Mouse (Mus musculus) heart, embryonic 13.5 days (tissue): ENCODE results near the gene Serf2. TPM values are rescaled to one million over a fixed set of nuclear protein-coding genes. Genes with fewer than 3 reads are reported as not detected.

Experiments used
- ATAC-seq: fragments of 200-750 bp; cut with Nextera tagmentation; 2 replicates; pipeline ENCODE4 v1.8.0; 2017; ENCODE audit warnings: moderate TSS enrichment; ENCODE audit not compliant: insufficient number of reproducible peaks, low FRiP score, low TSS enrichment; ENCODE audit errors: extremely low read depth
- H3K27ac ChIP-seq: fragments of 300-500 bp; sonication (generic); replicated peaks from 2 replicates; pipeline ENCODE4 v1.5.1; 2015; ENCODE audit warnings: moderate library complexity, mild to moderate bottlenecking, inconsistent platforms
- H3K27me3 ChIP-seq: fragments of 300-500 bp; sonication (generic); replicated peaks from 2 replicates; pipeline ENCODE4 v1.6.1; 2015; ENCODE audit warnings: mild to moderate bottlenecking, inconsistent platforms
- H3K36me3 ChIP-seq: fragments of 300-500 bp; sonication (generic); 2 replicates; pipeline ENCODE4 v1.6.1; 2015; ENCODE audit warnings: mild to moderate bottlenecking, inconsistent platforms
- H3K4me1 ChIP-seq: fragments of 300-500 bp; sonication (generic); 2 replicates; pipeline ENCODE4 v1.6.1; 2015; ENCODE audit warnings: inconsistent platforms
- H3K4me2 ChIP-seq: fragments of 300-500 bp; sonication (generic); 2 replicates; pipeline ENCODE4 v1.6.1; 2015; ENCODE audit warnings: inconsistent platforms, mild to moderate bottlenecking, moderate library complexity
- H3K4me3 ChIP-seq: fragments of 300-500 bp; sonication (generic); 2 replicates; pipeline ENCODE4 v1.5.1; 2015; ENCODE audit warnings: moderate library complexity, mild to moderate bottlenecking, inconsistent platforms
- H3K9ac ChIP-seq: fragments of 300-500 bp; sonication (generic); 2 replicates; pipeline ENCODE4 v1.6.1; 2015; ENCODE audit warnings: inconsistent platforms, mild to moderate bottlenecking, moderate library complexity
- H3K9me3 ChIP-seq: fragments of 300-500 bp; sonication (generic); 2 replicates; pipeline ENCODE4 v1.6.1; 2016; ENCODE audit warnings: inconsistent platforms
- WGBS: fragments of 180-500 bp; shearing (Covaris S2); methylation state at CpG from one replicate; pipeline ENCODE4 v1.1.7; 2015; ENCODE audit warnings: mixed read lengths; 5-methylcytosine and 5-hydroxymethylcytosine counted together
- polyA plus RNA-seq: library from polyadenylated mRNA; unstranded; fragments of >200 nt; fragmentation: Nextera tagmentation; extraction: Ambion mirVana; gene quantifications from 2 replicates; pipeline ENCODE4 v1.2.1, GENCODE M21; 2015

Serf2 gene
- polyA plus RNA-seq, 1 experiment from 2014 or later: 522 TPM

DNA sequence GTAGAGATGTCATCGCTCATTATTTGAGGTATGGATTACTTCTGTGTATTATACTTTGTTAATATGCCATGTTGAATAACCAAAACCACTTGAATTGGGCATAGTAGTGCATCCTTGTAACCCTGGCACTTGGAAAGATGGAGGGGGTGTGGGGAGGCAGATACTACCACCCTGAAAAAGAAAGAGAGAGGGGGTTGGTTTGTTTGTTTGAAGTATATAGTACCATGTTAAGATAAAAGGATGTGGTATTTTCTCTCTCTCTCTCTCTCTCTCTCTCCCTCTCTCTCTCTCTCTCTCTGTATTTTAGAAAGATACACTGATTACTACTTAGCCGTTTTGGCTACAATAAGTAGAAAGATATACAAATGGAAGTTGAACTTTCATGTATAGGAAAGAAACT lies 23.1 kb upstream of the Serf2 start:
- ATAC-seq: no peak
- H3K27ac ChIP-seq: no peak overlapping the region
- H3K4me2 ChIP-seq: no peak overlapping the region
- no peaks in the 10 kb centered on the region for H3K27me3 ChIP-seq
- no peaks in the 10 kb centered on the region for H3K9me3 ChIP-seq
- H3K4me3 ChIP-seq: no peak overlapping the region
- no peaks in the 10 kb centered on the region for H3K4me1 ChIP-seq
- no peak overlapping the region for H3K9ac ChIP-seq
- WGBS: 88% methylated on average over 2 of the region's 2 CpGs
- peaks cover 99% of the 10 kb centered on the region for H3K36me3 ChIP-seq

DNA sequence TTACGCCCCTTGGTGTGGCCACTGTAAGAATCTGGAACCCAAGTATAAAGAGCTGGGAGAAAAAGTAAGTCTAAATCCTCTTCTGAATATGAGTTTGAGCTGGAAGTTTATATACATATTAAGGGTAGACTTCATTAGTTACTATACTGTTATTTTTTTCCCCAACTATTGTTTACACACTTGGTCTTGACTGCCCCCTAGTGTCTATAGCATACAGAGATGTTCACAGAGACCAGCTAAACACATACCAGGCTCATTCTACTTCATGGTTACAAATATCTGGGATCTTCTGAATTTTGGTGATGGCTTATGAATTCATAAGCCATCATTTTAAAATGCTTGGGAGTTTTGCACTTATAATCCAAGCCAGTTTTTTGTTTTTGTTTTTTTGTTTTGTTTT lies 14.1 kb upstream of the Serf2 start:
- no peaks in the 10 kb centered on the region for H3K4me1 ChIP-seq
- H3K36me3 ChIP-seq: peaks cover 99% of the 10 kb centered on the region
- H3K27me3 ChIP-seq: no peaks in the 10 kb centered on the region
- no peak overlapping the region for H3K4me3 ChIP-seq
- no peaks in the 10 kb centered on the region for H3K9me3 ChIP-seq
- ATAC-seq: no peak
- 94% methylated on average over 1 of the region's 1 CpGs for WGBS
- H3K9ac ChIP-seq: no peak overlapping the region
- H3K4me2 ChIP-seq: no peak overlapping the region
- H3K27ac ChIP-seq: no peak overlapping the region

DNA sequence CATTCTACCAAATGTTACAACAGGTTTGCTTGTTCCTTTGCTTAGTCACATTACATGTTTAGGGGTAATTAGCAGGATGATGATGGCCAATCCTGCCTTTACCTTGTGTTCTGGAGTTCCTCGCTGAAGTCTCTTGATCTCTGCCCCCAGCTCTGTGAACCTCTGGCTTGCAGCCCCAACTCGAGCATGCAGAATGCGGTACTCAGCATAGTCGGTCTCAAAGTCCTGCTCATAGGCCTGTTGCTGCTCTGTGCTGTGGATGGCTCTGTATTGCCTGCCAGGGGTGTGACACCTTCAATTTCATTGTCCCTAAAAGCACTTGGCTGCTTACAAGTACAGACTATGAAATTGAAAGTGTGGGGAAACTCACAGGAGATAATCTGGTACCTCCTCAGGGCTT lies 9.2 kb upstream of the Serf2 start:
- Histone ChIP-seq H3K36me3 (peaks cover 50% of the 10 kb centered on the region), H3K9ac (no peak overlapping the region), H3K4me2 (no peak overlapping the region), H3K9me3 (no peaks in the 10 kb centered on the region), H3K4me1 (peaks cover 17% of the 10 kb centered on the region), H3K4me3 (no peak overlapping the region), H3K27ac (no peak overlapping the region), H3K27me3 (peaks cover 16% of the 10 kb centered on the region)
- ATAC-seq: no peak
- WGBS: 66% methylated on average over 4 of the region's 4 CpGs

DNA sequence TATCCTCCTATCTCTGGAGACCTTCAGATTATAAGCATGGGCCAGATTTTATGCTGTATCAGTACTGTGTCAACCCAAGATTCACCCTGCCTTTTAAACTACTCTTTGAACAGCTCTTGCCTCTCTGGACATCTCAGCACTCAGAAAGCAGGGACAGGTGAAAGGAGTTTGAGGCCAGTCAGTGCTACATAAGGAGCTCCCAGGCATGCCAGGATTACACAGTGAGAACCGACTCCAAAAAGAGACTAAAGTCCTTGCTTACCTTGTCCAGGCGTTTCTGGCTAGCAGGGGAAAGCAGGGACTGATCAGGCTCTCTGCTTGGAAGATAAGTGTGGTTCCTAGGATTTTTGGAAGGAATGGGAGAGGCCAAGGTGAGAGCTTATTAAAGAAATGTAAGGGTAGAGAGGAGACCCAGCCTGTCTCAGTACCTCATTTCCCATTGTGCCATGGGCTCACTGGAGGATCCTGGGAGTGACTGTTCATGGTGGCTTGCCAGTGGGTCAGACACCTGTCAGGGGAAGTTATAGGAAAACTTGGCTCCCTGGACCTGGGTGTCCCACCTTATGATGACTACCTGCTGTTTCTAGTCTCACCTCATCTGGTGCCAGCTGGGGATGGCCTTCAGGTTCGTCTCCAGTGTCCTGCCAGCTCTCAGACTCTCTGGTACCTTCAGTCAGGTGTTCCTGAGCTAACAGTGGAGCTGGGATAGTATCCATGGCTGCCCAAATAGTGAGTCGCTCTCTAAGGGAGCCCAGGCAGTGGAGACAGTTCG lies 8.0 kb upstream of the Serf2 start:
- ATAC-seq: no peak
- peaks cover 37% of the 10 kb centered on the region for H3K36me3 ChIP-seq
- no peak overlapping the region for H3K4me3 ChIP-seq
- peaks cover 17% of the 10 kb centered on the region for H3K4me1 ChIP-seq
- H3K9me3 ChIP-seq: no peaks in the 10 kb centered on the region
- no peak overlapping the region for H3K9ac ChIP-seq
- peaks cover 16% of the 10 kb centered on the region for H3K27me3 ChIP-seq
- no peak overlapping the region for H3K4me2 ChIP-seq
- no peak overlapping the region for H3K27ac ChIP-seq
- 54% methylated on average over 5 of the region's 5 CpGs for WGBS

DNA sequence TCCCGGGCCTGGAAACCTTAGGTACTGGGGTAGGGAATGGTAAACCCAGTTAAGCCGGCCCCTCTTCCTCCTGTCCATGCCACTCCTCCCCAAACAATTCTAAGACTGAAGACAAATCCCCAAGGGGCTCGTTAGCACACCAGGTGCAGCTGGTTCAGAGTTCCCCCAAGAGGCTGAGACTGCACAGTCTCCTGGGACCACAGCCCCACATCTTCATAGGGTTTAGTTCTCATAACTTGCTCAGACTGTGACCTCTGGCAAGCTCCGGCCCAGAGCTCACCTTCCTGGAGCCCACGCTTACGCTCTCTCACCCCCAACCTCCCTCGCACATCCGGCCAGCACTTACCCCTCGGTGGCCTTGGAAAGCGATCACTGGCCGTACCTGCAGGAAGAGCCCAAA lies 7.2 kb upstream of the Serf2 start:
- ATAC-seq: no peak; the same call in 1 of the 2 replicates
- WGBS: 9% methylated on average over 11 of the region's 11 CpGs

DNA sequence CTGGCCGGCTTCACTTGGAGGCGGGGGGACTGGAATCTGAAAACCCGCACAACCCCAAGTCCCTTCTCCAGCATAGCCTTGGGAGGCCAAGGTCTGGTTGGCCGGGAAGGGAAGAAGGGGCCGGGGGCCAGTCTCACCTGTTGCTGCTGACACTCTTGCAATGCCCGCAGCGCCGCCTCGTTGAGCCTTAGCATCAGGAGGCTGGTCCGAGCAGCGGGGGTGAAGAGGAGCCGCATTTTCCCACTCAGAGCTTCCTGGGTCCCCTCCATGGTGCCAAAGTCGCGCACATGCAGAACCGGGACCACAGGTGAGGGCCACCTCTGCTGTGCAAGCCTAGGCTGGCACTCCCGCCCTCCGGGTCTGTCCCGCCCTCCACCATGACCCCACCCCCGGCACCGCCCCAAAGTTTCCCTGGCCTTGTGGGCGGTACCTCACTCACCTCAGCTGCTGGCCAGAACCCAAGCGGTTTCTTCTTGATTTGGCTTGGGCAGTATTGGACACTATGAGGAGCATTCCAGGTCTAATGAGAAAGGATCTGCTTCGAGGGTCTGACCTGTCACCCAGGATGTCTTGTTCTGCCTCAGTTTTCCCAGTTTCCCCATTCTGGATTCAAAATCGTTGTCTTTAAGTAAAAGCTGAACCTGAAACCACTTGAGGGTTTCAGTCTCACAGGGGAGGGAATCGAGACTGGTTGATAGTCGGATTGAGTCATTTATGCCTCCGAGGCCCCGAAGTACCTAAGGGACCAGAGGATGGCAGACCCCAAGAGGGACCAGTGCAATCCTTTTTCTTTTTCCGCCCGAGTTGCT lies 6.5 kb upstream of the Serf2 start:
- peak; percentile 89 for ATAC-seq
- Histone ChIP-seq H3K4me3 (peak overlapping the region; percentile 63), H3K36me3 (peaks cover 24% of the 10 kb centered on the region), H3K27ac (no peak overlapping the region), H3K4me2 (peak overlapping the region; percentile 99), H3K27me3 (peaks cover 16% of the 10 kb centered on the region), H3K9ac (peak overlapping the region; percentile 77), H3K9me3 (no peaks in the 10 kb centered on the region), H3K4me1 (peaks cover 18% of the 10 kb centered on the region)
- 1% methylated on average over 30 of the region's 30 CpGs for whole genome bisulfite sequencing

More for the DNA sequence above, 7.2 kb upstream of the Serf2 start:
- Histone ChIP-seq H3K4me1 (peaks cover 17% of the 10 kb centered on the region), H3K27ac (no peak overlapping the region), H3K27me3 (peaks cover 16% of the 10 kb centered on the region), H3K4me3 (peak overlapping the region; percentile 63), H3K4me2 (peak overlapping the region; percentile 99), H3K9ac (peak overlapping the region; percentile 77), H3K36me3 (peaks cover 30% of the 10 kb centered on the region), H3K9me3 (no peaks in the 10 kb centered on the region)

DNA sequence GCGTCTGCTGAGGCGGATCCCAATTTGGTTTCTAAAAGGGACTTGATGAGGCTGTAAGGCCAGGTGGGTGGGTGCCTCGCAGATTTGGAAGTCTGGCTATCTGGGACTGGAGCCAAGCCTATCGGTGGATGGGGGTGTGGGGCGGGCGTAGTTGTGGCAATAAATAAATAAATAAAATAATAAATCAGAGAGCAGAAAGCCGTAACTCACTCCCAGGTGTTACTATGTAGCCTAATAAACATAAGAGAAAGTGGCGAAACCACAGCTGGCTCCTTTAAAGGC lies 6.0 kb upstream of the Serf2 start:
- ATAC-seq: no peak
- peak overlapping the region; percentile 99 for H3K4me2 ChIP-seq
- H3K4me3 ChIP-seq: peak overlapping the region; percentile 63
- H3K27ac ChIP-seq: no peak overlapping the region
- H3K27me3 ChIP-seq: peaks cover 16% of the 10 kb centered on the region
- 23% methylated on average over 8 of the region's 8 CpGs for WGBS
- H3K9me3 ChIP-seq: no peaks in the 10 kb centered on the region
- H3K4me1 ChIP-seq: peaks cover 23% of the 10 kb centered on the region
- H3K9ac ChIP-seq: peak overlapping the region; percentile 77
- peaks cover 18% of the 10 kb centered on the region for H3K36me3 ChIP-seq

DNA sequence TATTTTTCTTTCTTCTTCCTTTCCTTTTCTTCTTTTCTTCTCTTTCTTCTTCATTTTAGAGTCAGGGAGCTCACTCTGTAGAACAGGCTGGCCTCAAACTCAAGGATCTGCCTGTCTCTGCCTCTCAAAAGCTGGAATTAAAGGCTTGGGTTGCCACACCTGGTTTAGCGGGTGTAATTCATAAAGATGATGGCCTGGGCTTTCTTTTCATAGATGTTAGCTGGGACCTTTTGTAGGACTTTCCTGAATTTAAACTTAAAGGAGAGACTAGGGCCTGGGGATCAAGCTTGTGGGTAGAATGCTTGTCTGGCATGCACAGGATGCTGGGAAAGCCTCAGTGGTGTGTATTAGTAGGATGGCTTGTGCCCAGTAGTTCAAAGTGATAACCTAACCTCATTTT lies 4.8 kb upstream of the Serf2 start, which contains the start of gene Ell3:
Ell3 (minus strand) TSS at position 101 of the 400 bp plus-strand sequence.
- Histone ChIP-seq H3K9me3 (no peaks in the 10 kb centered on the region), H3K27ac (no peak within 1 kb of the TSS), H3K9ac (peak within 1 kb of the TSS; percentile 77; the same call in 1 of the 2 replicates), H3K4me1 (peaks cover 25% of the 10 kb centered on the region), H3K36me3 (peaks cover 6% of the 10 kb centered on the region), H3K27me3 (peaks cover 16% of the 10 kb centered on the region), H3K4me3 (peak within 1 kb of the TSS; percentile 63), H3K4me2 (peak within 1 kb of the TSS; percentile 99)
- 78% methylated on average over 1 of the region's 1 CpGs for WGBS
- ATAC-seq: no peak

DNA sequence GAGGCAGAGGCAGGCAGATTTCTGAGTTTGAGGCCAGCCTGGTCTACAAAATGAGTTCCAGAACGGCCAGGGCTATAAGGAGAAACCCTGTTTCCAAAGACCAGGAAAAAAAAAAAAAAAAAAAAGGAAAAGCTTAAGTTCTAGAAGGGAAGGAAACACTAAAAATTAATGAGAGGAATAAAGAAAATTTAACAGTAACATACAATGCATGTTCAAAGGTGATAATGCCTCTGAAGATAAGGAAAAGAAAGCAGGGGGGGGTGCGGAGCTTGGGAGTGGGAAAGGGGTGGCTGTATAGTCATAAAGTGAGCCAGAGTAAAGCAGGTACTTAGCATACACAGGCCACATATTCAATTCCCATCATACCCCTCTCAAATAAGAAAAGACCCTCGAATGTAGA lies 3.9 kb upstream of the Serf2 start:
- H3K9ac ChIP-seq: no peak overlapping the region
- no peaks in the 10 kb centered on the region for H3K9me3 ChIP-seq
- H3K4me1 ChIP-seq: peaks cover 25% of the 10 kb centered on the region
- peaks cover 16% of the 10 kb centered on the region for H3K27me3 ChIP-seq
- 73% methylated on average over 3 of the region's 3 CpGs for WGBS
- ATAC-seq: no peak
- H3K4me2 ChIP-seq: no peak overlapping the region
- H3K4me3 ChIP-seq: no peak overlapping the region
- no peak overlapping the region for H3K27ac ChIP-seq
- no peaks in the 10 kb centered on the region for H3K36me3 ChIP-seq

DNA sequence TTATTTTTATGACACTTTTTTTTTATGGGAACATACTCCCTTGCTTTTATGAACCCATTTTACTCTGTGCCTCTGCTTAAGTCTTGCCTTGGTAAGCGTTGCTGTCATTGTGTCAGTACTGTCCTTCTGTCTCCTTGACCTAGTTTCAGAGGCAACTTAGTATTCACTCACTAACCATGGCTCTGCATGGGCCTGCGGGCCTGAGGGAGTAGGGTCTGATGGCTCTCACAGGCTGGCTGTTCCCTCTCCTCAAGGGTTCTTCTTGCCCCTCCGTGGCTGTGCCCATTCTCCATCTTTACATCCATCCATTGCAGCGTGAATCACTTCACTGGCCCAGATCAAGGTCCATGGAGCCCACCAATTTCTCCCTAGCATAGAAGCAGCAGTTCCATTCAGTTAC lies 2.5 kb upstream of the Serf2 start:
- Histone ChIP-seq H3K4me2 (no peak overlapping the region), H3K4me3 (no peak overlapping the region), H3K9ac (no peak overlapping the region), H3K27me3 (peaks cover 7% of the 10 kb centered on the region), H3K36me3 (peaks cover 10% of the 10 kb centered on the region), H3K9me3 (no peaks in the 10 kb centered on the region), H3K4me1 (peaks cover 36% of the 10 kb centered on the region), H3K27ac (no peak overlapping the region)
- 75% methylated on average over 4 of the region's 4 CpGs for WGBS
- no peak for ATAC-seq

DNA sequence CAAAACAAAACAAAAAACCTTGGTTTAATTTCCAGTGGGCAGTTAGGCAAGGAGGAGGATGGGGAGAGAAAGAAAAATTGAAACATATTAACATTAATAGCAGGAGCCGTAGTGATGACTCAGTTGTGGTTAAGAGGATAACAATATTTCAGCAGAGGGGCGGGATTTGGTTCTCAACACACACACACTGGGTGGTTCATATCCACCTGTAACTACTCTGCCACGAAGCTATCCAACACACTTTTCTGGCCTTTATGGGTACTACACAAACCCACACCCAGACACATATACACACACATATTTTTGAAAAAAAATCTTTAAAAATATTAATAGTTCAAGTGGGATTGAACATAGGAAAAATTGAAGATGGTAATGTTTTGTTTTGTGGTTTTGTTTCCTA lies 2.0 kb upstream of the Serf2 start:
- Histone ChIP-seq H3K4me1 (peaks cover 34% of the 10 kb centered on the region), H3K27me3 (0 out of 2 replicates have a peak, but pooled peaks cover 4% of the 10 kb centered on the region), H3K9ac (no peak overlapping the region), H3K9me3 (no peaks in the 10 kb centered on the region), H3K36me3 (peaks cover 12% of the 10 kb centered on the region), H3K27ac (no peak overlapping the region), H3K4me3 (no peak overlapping the region), H3K4me2 (no peak overlapping the region)
- ATAC-seq: no peak
- WGBS: 72% methylated on average over 3 of the region's 3 CpGs
